Mouse (Mus musculus) monocyte, adult 5-6 weeks (primary cell): ENCODE results near the gene Ihh. TPM values are rescaled to one million over a fixed set of nuclear protein-coding genes. Genes with fewer than 3 reads are reported as not detected.

Source experiments
- ATAC-seq: fragments of 153-309, 156-312 bp; replicated peaks from 2 replicates; pipeline ENCODE4 v1.8.0; 2017; ENCODE audit warnings: mild to moderate bottlenecking; ENCODE audit not compliant: low TSS enrichment, insufficient number of reproducible peaks, severe bottlenecking, poor library complexity, low FRiP score
- total RNA-seq: library from RNA; stranded (forward); fragments of 200-1000, 200-491, 200-594 nt; gene quantifications from 3 replicates; pipeline ENCODE4 v1.2.3, GENCODE M21; 2017

The Ihh gene
- total RNA-seq, result not detected in 3 replicates

DNA sequence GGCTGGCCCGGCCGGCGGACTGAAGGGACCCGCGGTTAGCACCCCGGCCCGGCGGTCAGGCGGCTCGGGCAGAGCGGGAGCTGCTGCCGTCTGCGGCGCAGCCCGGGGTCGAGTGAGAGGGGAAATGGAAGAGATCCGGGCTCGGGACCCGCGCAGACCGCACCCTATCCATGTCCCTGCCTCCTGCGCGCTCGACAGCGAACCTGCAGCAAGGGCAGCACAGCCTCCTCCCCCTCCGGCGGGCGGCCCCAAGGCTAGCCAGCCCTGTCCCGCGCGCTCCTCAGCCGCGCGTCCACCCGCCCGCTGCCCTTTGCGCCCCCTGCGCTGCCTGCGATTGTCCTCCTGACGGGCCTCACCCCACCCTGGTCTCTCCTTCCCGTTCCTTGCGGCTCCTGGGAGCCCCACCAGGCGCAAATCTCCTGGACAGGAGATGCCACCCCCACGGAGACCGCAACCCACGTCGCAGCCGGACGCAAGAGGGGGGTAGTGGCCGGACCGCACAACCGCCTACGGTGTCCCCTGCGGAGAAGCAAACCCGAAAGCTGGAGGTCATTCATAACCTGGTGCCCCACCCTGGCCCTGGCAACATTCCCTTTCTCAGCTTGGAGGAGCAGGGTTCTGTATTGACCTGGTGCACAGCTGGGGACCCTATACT is at the start of gene Ihh:
TSS of gene Ihh (minus strand) at position 117 of the 655 bp plus-strand sequence.
- no peak for ATAC-seq

DNA sequence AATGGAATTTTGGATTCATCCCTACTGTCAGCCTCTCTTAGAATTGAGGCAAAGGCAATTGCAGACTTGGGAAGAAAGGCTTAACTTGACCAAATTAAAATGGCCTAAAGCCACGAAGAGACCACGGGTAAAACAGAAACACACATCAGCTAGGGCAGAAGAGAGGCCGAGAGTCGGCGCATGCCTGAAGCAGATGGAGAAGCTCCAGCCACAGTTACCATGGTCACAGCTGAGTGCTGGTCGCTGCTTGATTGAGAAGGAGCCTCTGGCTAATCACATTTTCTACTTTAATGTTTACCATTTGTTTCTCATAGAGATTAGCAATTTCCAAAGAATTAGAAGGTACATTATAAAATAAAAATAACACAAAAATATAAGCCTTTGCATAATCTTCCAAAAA is 49.7 kb upstream of the Ihh start:
- ATAC-seq, result no peak

GRCm38 (mm10) chr1:75000496-75000895 is 49.0 kb upstream of the Ihh start:
- no peak for ATAC-seq

GRCm38 (mm10) chr1:74999173-74999572 is 47.7 kb upstream of the Ihh start:
- ATAC-seq, result no peak

GRCm38 (mm10) chr1:74997231-74997630 is 45.8 kb upstream of the Ihh start:
- ATAC-seq, result no peak

- ATAC-seq, result no peak
Measured at GRCm38 (mm10) chr1:74977001-74977400, 25.5 kb upstream of the Ihh start.

DNA sequence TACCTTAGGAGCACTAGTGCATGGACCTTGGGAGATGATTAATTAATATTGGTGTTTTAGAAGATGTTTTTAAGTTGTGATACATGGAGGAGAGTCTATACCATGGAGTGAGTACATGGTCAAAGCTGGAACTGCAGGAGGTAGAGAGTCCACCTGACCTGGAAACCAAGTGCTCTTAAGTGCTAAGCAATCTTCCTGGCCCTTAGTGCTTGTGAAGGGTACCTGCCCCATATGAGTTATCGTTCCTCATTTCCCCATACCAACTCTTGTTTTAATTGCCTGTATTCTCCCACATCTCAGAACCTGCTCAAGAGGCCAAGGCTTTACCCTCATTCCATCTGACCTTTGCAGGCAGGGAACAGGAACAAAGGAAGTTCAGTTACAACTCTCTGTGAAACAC is 24.5 kb upstream of the Ihh start:
- no peak for ATAC-seq

GRCm38 (mm10) chr1:74973590-74973989 is 22.1 kb upstream of the Ihh start:
- ATAC-seq, result no peak

GRCm38 (mm10) chr1:74971353-74972050 is 20.0 kb upstream of the Ihh start:
- ATAC-seq, result no peak

DNA sequence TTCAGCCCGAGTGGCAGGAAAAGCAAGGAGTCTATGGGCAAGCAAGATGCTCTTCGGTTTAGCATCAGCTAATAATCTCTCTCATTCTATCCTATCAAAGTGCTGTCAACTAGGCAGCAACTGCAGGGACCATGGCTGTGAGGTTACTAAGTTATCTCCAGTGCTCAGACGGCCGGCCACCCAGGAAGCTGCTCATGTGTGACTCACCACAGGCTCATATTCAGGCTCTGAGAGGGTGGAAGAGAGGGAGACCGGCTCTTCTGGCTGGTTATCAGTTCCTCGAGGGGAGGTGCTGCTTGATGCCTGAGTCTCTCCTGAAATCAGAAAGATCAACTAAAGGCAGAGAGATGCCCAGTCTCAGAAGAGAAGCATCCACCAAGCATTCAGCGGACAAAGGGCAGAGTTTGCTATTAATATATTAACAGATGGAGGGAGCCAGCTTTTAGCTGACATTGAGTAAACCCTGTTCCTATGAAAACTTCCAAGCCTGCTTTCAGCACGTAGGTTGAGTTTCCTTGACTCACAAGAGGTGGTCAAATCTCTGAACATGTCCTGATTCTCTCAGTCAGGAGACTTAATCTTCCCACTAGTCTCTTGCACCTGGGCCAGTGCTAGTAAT is 16.6 kb upstream of the Ihh start:
- ATAC-seq, result no peak

DNA sequence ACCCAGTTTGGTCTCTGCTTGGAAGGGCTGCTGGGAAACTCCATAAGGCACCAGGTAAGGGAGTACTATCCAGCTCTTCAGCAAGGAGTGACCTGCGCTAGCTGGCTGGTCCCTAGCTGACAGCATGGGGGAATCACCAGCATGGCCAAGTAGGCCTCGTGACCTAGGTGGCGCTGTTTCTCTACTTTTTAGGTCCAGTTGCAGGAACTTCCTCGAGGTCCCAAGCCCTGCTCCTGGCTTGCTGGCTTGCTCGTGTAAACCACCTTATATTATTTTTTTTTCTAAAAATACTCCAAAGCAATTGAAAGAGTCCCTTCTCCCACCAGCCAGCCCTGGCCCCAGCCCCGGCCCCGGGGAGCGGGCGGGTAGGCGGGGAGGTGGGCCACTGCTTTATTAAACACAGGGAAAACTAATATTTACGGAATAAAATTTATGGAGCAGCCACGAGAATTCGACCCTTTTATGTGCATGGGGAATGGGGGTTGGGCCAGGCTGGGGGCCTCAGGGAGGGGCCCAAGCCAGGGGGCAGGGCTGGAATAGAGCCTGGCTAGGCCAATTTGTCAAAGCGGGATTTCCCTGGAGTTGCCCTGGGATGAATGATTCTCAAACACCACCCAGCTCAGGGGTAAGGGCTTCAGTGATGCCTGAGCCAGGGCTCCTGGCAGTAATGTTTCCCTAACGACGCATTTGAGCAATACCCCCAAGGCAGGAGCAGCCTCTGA is 13.2 kb upstream of the Ihh start:
- no peak for ATAC-seq

- ATAC-seq, result no peak
Measured at GRCm38 (mm10) chr1:74962853-74963227, 11.4 kb upstream of the Ihh start.

- no peak for ATAC-seq
Measured at GRCm38 (mm10) chr1:74962126-74962852, 10.8 kb upstream of the Ihh start.

DNA sequence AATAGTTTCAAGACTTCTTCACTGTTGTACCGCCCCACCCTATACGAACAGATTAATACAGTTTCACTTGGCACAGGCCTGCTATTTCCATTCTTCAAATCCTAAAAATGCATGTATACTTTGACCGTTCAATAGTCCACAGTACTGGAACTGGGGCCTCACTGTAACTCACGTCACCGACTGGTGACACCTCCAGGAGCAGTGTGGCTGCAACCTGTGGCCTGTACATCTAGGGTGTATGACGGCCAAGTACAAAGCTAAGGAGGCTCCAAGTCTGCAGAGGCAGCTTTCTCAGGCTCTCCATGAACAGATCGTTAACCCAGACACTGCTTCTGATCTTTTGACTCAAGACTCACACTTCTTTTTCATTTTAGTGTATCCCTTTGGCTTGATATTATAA is 10.2 kb upstream of the Ihh start:
- no peak for ATAC-seq

- no peak for ATAC-seq
Measured at GRCm38 (mm10) chr1:74960059-74960458, 8.6 kb upstream of the Ihh start.

- no peak for ATAC-seq
Measured at GRCm38 (mm10) chr1:74950576-74951490, 639 bp downstream of the Ihh start.

GRCm38 (mm10) chr1:74950066-74950465 is 1.4 kb downstream of the Ihh start:
- no peak for ATAC-seq

- no peak for ATAC-seq
Measured at GRCm38 (mm10) chr1:74949666-74950050, 1.8 kb downstream of the Ihh start.
